Mouse (Mus musculus): ENCODE measurements around the gene Psmd10. TPM values are rescaled to one million over a fixed set of nuclear protein-coding genes. Genes with fewer than 3 reads are reported as not detected.

Psmd10 gene
- total RNA-seq (2023), result 10 to 100 TPM; 15.4 to 17.2 TPM

DNA sequence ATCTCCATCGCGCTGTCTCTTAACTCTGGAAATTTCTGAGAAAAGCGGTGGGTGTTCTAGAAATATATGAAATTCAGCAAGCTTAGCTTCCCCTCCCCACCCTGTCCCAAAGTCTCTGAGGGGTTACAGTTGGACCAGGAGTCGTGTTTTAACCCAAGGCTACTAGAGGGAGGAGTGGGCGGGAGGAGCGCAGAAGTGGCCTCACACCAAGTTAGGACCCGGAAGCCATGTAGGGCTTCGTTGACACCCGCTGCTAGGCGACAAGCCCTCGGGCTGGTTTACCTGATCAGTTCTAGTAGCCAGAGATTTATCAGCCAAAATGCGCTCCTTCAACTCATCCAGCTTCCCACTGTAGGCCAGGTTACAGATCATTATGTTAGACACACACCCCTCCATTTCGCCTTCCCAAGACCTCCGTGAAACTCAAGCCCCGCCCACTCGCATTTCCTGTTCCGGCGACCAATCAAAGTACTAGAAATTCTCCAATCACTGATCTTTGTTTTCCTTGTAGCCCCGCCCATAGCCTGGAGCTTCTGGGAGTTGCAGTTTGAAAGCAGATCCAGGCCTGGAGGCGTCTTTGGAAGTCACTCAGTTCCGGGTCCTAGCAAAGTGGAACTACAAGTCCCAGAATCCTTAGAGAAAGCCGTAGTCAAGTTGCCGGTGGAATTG lies at the start of gene Psmd10, which contains the start of gene Atg4a:
Psmd10 (minus strand) TSS at position 457 of the 669 bp plus-strand sequence.
Atg4a (plus strand) TSS at position 636 of the 669 bp plus-strand sequence.

DNA sequence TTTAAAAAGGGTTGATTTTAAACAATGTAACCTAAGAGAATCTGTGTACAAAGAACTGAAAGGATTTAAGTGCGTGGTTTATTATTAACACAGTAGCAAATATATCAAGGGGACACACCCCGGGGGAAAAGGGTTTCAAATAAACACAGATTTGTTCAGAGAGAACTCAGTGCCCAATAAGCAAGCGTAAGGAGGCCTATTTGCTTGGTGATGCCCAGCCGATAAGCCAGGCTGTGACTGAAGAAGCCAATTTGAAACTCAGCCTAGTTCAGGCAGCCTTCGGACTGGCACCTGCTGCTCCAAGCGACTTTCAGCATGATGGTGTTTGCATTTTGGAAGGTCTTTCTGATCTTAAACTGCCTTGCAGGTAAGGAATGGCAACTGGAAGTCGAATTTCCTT lies 49.2 kb downstream of the Psmd10 start, which contains the start of gene Vsig1:
Vsig1 (plus strand) TSS at position 249 of the 400 bp plus-strand sequence.

Other genes with a start within 250 kb of the Psmd10 start
- not detected for gene Tex13b, start 143.3 kb downstream of the Psmd10 start, total RNA-seq (2023)
- gene Vsig1, start 49.1 kb downstream of the Psmd10 start, total RNA-seq (2023), result not detected
- 10 to 100 TPM; 14.4 to 20.3 TPM for gene Atg4a, start 179 bp upstream of the Psmd10 start, total RNA-seq (2023)

Data from T-cell, adult 66 days (primary cell).